Mouse (Mus musculus) C2C12 (cell line): ENCODE data around the gene Rab11fip2.

Experiments used
- CEBPB ChIP-seq: IDR thresholded peaks from one replicate; pipeline ENCODE4 v1.6.1; 2011; ENCODE audit warnings: low read depth, mild to moderate bottlenecking, control low read depth, moderate library complexity
- CTCF ChIP-seq: IDR thresholded peaks from one replicate; pipeline ENCODE4 v1.5.1; 2011; ENCODE audit not compliant: control insufficient read depth, insufficient read depth, insufficient read length
- MYOG ChIP-seq: IDR thresholded peaks from one replicate; pipeline ENCODE4 v1.6.1; 2011; ENCODE audit not compliant: control insufficient read depth, insufficient read length; ENCODE audit errors: extremely low read depth
- USF1 ChIP-seq: IDR thresholded peaks from one replicate; pipeline ENCODE4 v1.6.1; 2011; ENCODE audit warnings: low read depth, mild to moderate bottlenecking, control low read depth, moderate library complexity

DNA sequence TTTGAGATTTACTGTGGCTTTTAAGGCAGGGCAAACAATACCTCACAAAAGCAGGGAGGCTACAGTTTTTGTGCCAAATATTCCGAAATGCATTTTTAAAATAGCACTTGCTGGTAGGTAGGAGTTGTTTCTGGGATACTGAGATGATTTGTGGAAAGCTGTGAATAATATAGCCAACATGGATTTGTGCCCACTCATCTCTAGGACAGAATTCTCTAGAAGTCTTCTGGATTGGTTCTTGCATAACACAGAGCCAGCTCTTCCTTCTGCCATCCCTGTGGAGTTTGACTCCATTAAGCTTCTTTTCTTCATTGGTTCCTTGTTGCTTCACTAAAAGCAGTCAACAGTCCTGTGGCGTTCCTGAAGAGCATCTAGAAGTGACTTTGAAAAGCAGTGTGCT, 58.2 kb downstream of the Rab11fip2 start:
- TF ChIP-seq CTCF, result no peak
- no peak for TF ChIP-seq USF1
- no peak for TF ChIP-seq CEBPB
- no peak for TF ChIP-seq MYOG
